Mouse (Mus musculus): ENCODE measurements around the gene Ctcf. TPM values are rescaled to one million over a fixed set of nuclear protein-coding genes. Genes with fewer than 3 reads are reported as not detected.
A peak's percentile ranks its signal among the peaks of the same experiment; 100 is the strongest.

The Ctcf gene
- total RNA-seq, 2 experiments from 2014 or later = 63.7 to 68.5 TPM

GRCm38 (mm10) chr8:105613830-105614511, 22.4 kb upstream of the Ctcf start:
- intact Hi-C loops (cut with DNase I) = no loop called here
- no peak for DNase-seq (ENCODE audit: low spot score in 2 of 2)

GRCm38 (mm10) chr8:105615942-105616341, 20.4 kb upstream of the Ctcf start:
- intact Hi-C loops (cut with DNase I) = no loop called here
- DNase-seq (ENCODE audit: low spot score in 2 of 2) = peak in 1 of 2 experiments; percentile 84

- intact Hi-C loops (cut with DNase I) = no loop called here
Observed at GRCm38 (mm10) chr8:105617451-105618278, 18.7 kb upstream of the Ctcf start.

GRCm38 (mm10) chr8:105618279-105618634, 18.1 kb upstream of the Ctcf start:
- intact Hi-C loops (cut with DNase I) = no loop called here
- DNase-seq (ENCODE audit: low spot score in 2 of 2) = no peak

More at GRCm38 (mm10) chr8:105617451-105618278, 18.7 kb upstream of the Ctcf start:
- DNase-seq (ENCODE audit: low spot score in 2 of 2) = no peak

- no peak for DNase-seq (ENCODE audit: low spot score in 2 of 2)
- intact Hi-C loops (cut with DNase I) = no loop called here
Observed at GRCm38 (mm10) chr8:105618892-105619591, 17.3 kb upstream of the Ctcf start.

GRCm38 (mm10) chr8:105620211-105620610, 16.2 kb upstream of the Ctcf start:
- intact Hi-C loops (cut with DNase I) = loop anchor here (5.0 kb wide), 1 partner anchor 53 kb away; the partner anchor contains the start of gene Atp6v0d1
- DNase-seq (ENCODE audit: low spot score in 2 of 2) = no peak

GRCm38 (mm10) chr8:105620946-105621720, 15.2 kb upstream of the Ctcf start:
- intact Hi-C loops (cut with DNase I) = loop anchor here (5.0 kb wide), 1 partner anchor 54 kb away; the partner anchor contains the start of gene Atp6v0d1
- DNase-seq (ENCODE audit: low spot score in 2 of 2) = no peak

- intact Hi-C loops (cut with DNase I) = loop anchor here (2.0 to 5.0 kb wide), 2 partner anchors 55 to 73 kb away; partner anchors contain the start of gene Atp6v0d1
- no peak for DNase-seq (ENCODE audit: low spot score in 2 of 2)
Observed at GRCm38 (mm10) chr8:105621841-105622240, 14.5 kb upstream of the Ctcf start.

GRCm38 (mm10) chr8:105622421-105622920, 13.9 kb upstream of the Ctcf start:
- peak; percentile 94 to 95 for DNase-seq (ENCODE audit: low spot score in 2 of 2)
- intact Hi-C loops (cut with DNase I) = loop anchor here (2.0 to 5.0 kb wide), 2 partner anchors 55 to 72 kb away; partner anchors contain the start of gene Atp6v0d1

GRCm38 (mm10) chr8:105623118-105623517, 13.2 kb upstream of the Ctcf start:
- intact Hi-C loops (cut with DNase I) = loop anchor here (2.0 to 5.0 kb wide), 2 partner anchors 56 to 72 kb away; partner anchors contain the start of gene Atp6v0d1
- no peak for DNase-seq (ENCODE audit: low spot score in 2 of 2)

- no peak for DNase-seq (ENCODE audit: low spot score in 2 of 2)
- intact Hi-C loops (cut with DNase I) = loop anchor here (1.0 to 5.0 kb wide), 3 partner anchors 13 to 71 kb away; partner anchors contain the start of genes Atp6v0d1 and Ctcf
Observed at GRCm38 (mm10) chr8:105623679-105624245, 12.6 kb upstream of the Ctcf start.

- intact Hi-C loops (cut with DNase I) = loop anchor here (1.0 to 5.0 kb wide), 2 partner anchors 12 to 57 kb away; partner anchors contain the start of genes Atp6v0d1 and Ctcf
Observed at GRCm38 (mm10) chr8:105624401-105624800, 12.0 kb upstream of the Ctcf start.

GRCm38 (mm10) chr8:105624831-105625230, 11.5 kb upstream of the Ctcf start:
- intact Hi-C loops (cut with DNase I) = loop anchor here (1.0 to 5.0 kb wide), 2 partner anchors 11 to 58 kb away; partner anchors contain the start of genes Atp6v0d1 and Ctcf
- DNase-seq (ENCODE audit: low spot score in 2 of 2) = no peak

More at GRCm38 (mm10) chr8:105624401-105624800, 12.0 kb upstream of the Ctcf start:
- DNase-seq (ENCODE audit: low spot score in 2 of 2) = peak; percentile 79 to 97

GRCm38 (mm10) chr8:105626086-105626485, 10.3 kb upstream of the Ctcf start:
- DNase-seq (ENCODE audit: low spot score in 2 of 2) = no peak

GRCm38 (mm10) chr8:105629337-105629736, 7.0 kb upstream of the Ctcf start:
- intact Hi-C loops (cut with DNase I) = no loop called here
- no peak for DNase-seq (ENCODE audit: low spot score in 2 of 2)

More at GRCm38 (mm10) chr8:105626086-105626485, 10.3 kb upstream of the Ctcf start:
- intact Hi-C loops (cut with DNase I) = no loop called here

GRCm38 (mm10) chr8:105634771-105635458, 1.5 kb upstream of the Ctcf start:
- DNase-seq (ENCODE audit: low spot score in 2 of 2) = no peak
- intact Hi-C loops (cut with DNase I) = loop anchor here (5.0 kb wide), 1 partner anchor 67 kb away; the partner anchor contains the start of genes Acd and Pard6a

- intact Hi-C loops (cut with DNase I) = loop anchor here (5.0 kb wide), 1 partner anchor 67 kb away; the partner anchor contains the start of genes Acd and Pard6a
- no peak for DNase-seq (ENCODE audit: low spot score in 2 of 2)
Observed at GRCm38 (mm10) chr8:105635481-105635880, 887 bp upstream of the Ctcf start.

Data from left cerebral cortex, postnatal 25 days (tissue).